Comparison of ENCODE assay signal across 8 mouse cellular contexts in the genomic region with DNA sequence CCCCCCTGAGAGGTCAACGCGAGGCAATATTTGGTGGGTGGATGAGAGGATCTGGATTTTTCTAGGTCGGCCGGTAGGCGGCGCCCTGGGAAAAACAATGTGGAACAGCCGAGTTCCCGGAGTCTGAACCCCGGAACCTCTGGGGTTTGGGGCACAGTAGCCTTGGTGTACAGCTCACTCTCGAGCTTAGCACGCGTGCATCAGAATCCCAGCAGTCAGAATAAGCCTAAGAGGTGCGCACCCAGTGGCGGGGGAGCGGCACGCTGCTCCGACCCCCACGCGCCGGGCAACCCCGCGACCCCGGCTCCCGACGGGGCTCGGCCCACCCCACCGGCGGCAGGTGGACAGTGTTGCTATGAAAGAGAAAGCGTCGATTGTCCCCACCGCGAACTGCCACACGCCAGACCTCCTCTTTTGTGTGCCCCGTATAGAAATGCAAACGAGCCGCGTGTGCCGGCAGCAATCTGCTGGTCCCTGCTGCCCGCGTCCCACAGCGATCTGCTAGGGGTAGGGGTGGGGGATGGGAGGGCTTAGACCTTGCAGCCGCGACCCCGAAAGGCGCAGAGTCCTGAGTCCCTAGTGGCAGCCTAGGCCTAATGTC. TPM values are rescaled to one million over a fixed set of nuclear protein-coding genes. Genes with fewer than 3 reads are reported as not detected.
A peak's percentile ranks its signal among the peaks of the same experiment; 100 is the strongest.
DNase-seq lines count a peak whose midpoint lies in the region; ATAC-seq and TF ChIP-seq lines count a peak whose summit lies in the region.

No protein-coding gene starts in this region.

- peak; percentile 60 for TF ChIP-seq CTCF in lung, adult 2 months (IDR thresholded peaks at IDR 0.05; ENCODE audit: insufficient read depth, low read length)

- peaks cover 14% of the 10 kb centered on the region for H3K27me3 ChIP-seq in forebrain, embryonic 14.5 days (replicated peaks; ENCODE audit: control insufficient read depth, insufficient read depth, low read length)

- WGBS in forebrain, embryonic 14.5 days = 0% methylated on average over 40 of the region's 45 CpGs
- under 1% methylated on average over 45 of the region's 45 CpGs for WGBS in lung, adult 2 months

- peak; percentile 71 for ATAC-seq in forebrain, embryonic 14.5 days
- ATAC-seq in neutrophil, adult 5-6 weeks (ENCODE audit: extremely low read depth, insufficient number of reproducible peaks, low FRiP score, poor library complexity, severe bottlenecking) = 0 out of 2 replicates have a peak, but pooled peaks have one; percentile 7

- no peaks in the 10 kb centered on the region for H3K36me3 ChIP-seq in forebrain, embryonic 14.5 days (ENCODE audit: control insufficient read depth, insufficient read depth, low read length)

- H3K9me3 ChIP-seq in forebrain, embryonic 14.5 days (replicated peaks; ENCODE audit: control insufficient read depth, low read length) = no peaks in the 10 kb centered on the region

- intact Hi-C loops in heart, postnatal 14 days (cut with DNase I) = loop anchor here (1.0 to 10.0 kb wide), 6 partner anchors 57 to 378 kb away; no protein-coding TSS in a partner anchor

- DNase-seq in CD8-positive naive resting alpha-beta T cell, adult 2 months (ENCODE audit: low read depth in 2 of 2, low spot score in 2 of 2) = peak; percentile 65 to 70
- DNase-seq in c-Kit-positive CD71-positive TER-119-negative erythroid progenitor cells, embryonic 14.5 days (ENCODE audit: low read depth) = peak; percentile 79
- peak; percentile 93 for DNase-seq in forebrain, embryonic 14.5 days (ENCODE audit: low spot score)
- DNase-seq in heart, postnatal 14 days = peak; percentile 93
- DNase-seq in layer of hippocampus, adult 18-20 months (ENCODE audit: low spot score in 2 of 2) = peak; percentile 62 to 81
- peak; percentile 92 for DNase-seq in lung, adult 2 months
- peak; percentile 73 for DNase-seq in testis, postnatal 14 days (ENCODE audit: low spot score)

- no peak for TF ChIP-seq POLR2A in lung, adult 2 months (IDR thresholded peaks at IDR 0.05; ENCODE audit: borderline replicate concordance, extremely low read depth, low read depth, low read length)

- peak overlapping the region; percentile 87 for H3K4me2 ChIP-seq in forebrain, embryonic 14.5 days (ENCODE audit: low read length)

- H3K4me1 ChIP-seq in forebrain, embryonic 14.5 days (ENCODE audit: control insufficient read depth, insufficient read depth, low read length) = peaks cover 29% of the 10 kb centered on the region
- H3K4me1 ChIP-seq in lung, adult 2 months (ENCODE audit: control insufficient read depth, insufficient read depth, low read length) = peaks cover 7% of the 10 kb centered on the region; the same call in 1 of the 2 replicates

- peak overlapping the region; percentile 97 for H3K27ac ChIP-seq in forebrain, embryonic 14.5 days (ENCODE audit: low read depth, low read length)

- H3K4me3 ChIP-seq in forebrain, embryonic 14.5 days (ENCODE audit: low read depth, low read length) = peak overlapping the region; percentile 69
- peak overlapping the region; percentile 74 for H3K4me3 ChIP-seq in lung, adult 2 months (replicated peaks; ENCODE audit: extremely low read depth, low read depth, low read length)

- peak overlapping the region; percentile 68 for H3K9ac ChIP-seq in forebrain, embryonic 14.5 days (ENCODE audit: low read length)

RNA-seq across cellular contexts. Expression of gene Gadd45g, which starts 0.8 kb away (rescaled TPM):
- polyA plus RNA-seq in forebrain, embryonic 14.5 days (2014; fragmentation: Nextera tagmentation; extraction: Ambion mirVana) = 112 and 132 TPM in 2 replicates
- 10 to 100 TPM; 31.7 to 32.6 TPM for total RNA-seq in heart, postnatal 14 days (2021)
- 10 to 100 TPM; 21.9 to 22.9 TPM for total RNA-seq in layer of hippocampus, adult 18-20 months (2021)
- polyA plus RNA-seq in lung, adult 2 months (2012; rRNA removed) = 43.5 and 60.1 TPM in 2 replicates
- 24.7 and 32.4 TPM in 2 replicates for total RNA-seq in neutrophil, adult 5-6 weeks (2017)

RNA-seq across cellular contexts. Expression of gene Sema4d, which starts 52.1 kb away (rescaled TPM):
- polyA plus RNA-seq in forebrain, embryonic 14.5 days (2014; fragmentation: Nextera tagmentation; extraction: Ambion mirVana) = 12.7 and 22.1 TPM in 2 replicates
- total RNA-seq in heart, postnatal 14 days (2021) = 10 to 100 TPM; 78.3 to 78.4 TPM
- total RNA-seq in layer of hippocampus, adult 18-20 months (2021) = 10 to 100 TPM; 78.8 to 79.1 TPM
- polyA plus RNA-seq in lung, adult 2 months (2012; rRNA removed) = 15.0 and 23.3 TPM in 2 replicates
- 125 and 131 TPM in 2 replicates for total RNA-seq in neutrophil, adult 5-6 weeks (2017)

Comparison
In these comparisons a context has a peak if more than half of its experiments do, and no peak if none do; other contexts are left out.
1. Peak in every context shown above with its lines: DNase-seq, ATAC-seq, H3K4me3 ChIP-seq and H3K27ac ChIP-seq.